Mouse (Mus musculus) neutrophil, adult 83 days (primary cell): ENCODE measurements around the gene Zfp637. TPM values are rescaled to one million over a fixed set of nuclear protein-coding genes. Genes with fewer than 3 reads are reported as not detected.

ENCODE experiments used
- total RNA-seq, 2 experiments: library from RNA; stranded (reverse); gene quantifications; one replicate each; pipeline ENCODE4 v1.2.4; 2023

Gene Zfp637
- 1 to 10 TPM; 6.9 to 7.7 TPM for total RNA-seq

DNA sequence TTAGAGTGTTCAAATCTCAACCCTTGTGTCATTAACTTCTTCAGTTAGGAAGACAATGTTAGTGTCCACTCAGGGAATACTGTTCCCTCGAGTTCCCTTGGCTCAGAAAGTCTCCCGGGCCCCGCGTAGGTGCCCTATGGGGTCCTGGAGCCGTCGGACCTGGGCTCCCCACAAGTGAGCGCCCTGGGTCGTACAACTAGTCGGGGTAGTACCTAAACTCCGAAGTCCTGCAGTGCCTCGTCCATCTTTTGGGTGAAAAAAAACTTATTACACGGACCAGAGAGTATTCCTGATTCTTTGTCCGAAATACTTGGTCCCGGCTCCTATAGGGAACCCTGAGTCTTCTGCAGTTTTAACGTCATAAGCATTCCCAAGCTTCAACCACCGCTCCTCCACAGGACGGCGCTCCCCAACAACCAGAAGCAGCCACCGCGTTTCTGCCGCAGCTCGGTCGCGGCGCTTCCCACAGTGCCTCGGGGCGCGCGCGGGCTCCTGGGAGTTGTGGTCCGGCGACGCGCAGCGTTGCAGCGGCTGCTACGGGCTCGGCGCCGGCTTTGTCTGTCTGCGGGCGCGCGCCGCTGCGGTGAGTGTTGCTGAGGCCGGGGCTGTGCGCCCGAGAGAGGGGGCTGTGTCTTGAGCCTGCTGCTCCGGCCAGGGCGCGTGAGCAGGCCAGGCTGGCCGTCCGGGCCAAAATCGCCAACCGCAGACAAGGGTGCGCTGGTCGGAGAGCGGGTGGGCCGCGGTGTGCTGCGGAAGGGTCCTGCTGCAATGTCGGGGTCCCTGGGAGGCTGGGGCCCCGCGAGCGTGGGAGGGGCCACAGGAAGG, at the start of gene Zfp637:
Gene Zfp637 (plus strand): TSS at position 495 of the 825 bp plus-strand sequence.

DNA sequence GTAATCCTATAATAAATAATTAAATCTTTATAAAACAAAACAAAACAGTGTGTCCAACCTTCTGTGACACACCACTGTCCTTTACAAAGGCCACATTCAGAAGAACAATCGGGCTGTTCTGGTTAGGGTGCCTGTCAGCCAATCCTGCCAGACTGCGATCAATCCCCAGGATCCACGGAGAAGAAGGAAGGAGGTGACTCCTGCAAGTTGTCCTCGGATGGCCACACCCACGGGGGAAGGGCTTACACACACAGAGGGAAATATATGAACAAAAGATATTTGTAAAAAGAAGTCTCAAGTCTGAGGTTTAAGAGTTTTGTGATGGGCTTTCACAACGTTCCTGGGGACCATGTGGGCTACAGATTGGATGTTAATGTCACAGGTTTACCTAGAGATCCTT, 20.9 kb downstream of the Zfp637 start, which contains the start of gene Zfp239:
Gene Zfp239 (plus strand): TSS at position 253 of the 400 bp plus-strand sequence.

Other genes starting within 250 kb of the Zfp637 start
- under 1 TPM; 0.60 to 0.68 TPM for gene Zfp239, start 20.9 kb downstream of the Zfp637 start, total RNA-seq
- gene Hnrnpf, start 59.1 kb downstream of the Zfp637 start, total RNA-seq, result 100 to 1,000 TPM; 516 to 532 TPM
- not detected for gene Fxyd4, start 96.5 kb downstream of the Zfp637 start, total RNA-seq
- gene Rasgef1a, start 170.3 kb downstream of the Zfp637 start, total RNA-seq, result 1 to 10 TPM in 1 of 2 experiments, under 1 TPM in 1; 0.92 to 1.1 TPM